Mouse (Mus musculus) stomach, postnatal 0 days (tissue): Measurements from ENCODE around the gene Golph3.

Source experiments
- CTCF ChIP-seq: IDR thresholded peaks from 2 replicates; pipeline ENCODE4 v1.5.1; 2016; ENCODE audit warnings: antibody characterized with exemption, low read depth, mild to moderate bottlenecking, moderate library complexity
- EP300 ChIP-seq: optimal IDR thresholded peaks from 2 replicates; pipeline ENCODE3; 2016; ENCODE audit warnings: antibody characterized with exemption

- TF ChIP-seq CTCF (no peak), EP300 (no peak)
These were observed 684 bp upstream of the Golph3 start for GRCm38 (mm10) chr15:12320441-12321090.
